Mouse (Mus musculus): ENCODE results near the gene Tmem30a. TPM values are rescaled to one million over a fixed set of nuclear protein-coding genes. Genes with fewer than 3 reads are reported as not detected.

Tmem30a gene
- polyA plus RNA-seq, 1 experiment from 2014 or later: 110 TPM

DNA sequence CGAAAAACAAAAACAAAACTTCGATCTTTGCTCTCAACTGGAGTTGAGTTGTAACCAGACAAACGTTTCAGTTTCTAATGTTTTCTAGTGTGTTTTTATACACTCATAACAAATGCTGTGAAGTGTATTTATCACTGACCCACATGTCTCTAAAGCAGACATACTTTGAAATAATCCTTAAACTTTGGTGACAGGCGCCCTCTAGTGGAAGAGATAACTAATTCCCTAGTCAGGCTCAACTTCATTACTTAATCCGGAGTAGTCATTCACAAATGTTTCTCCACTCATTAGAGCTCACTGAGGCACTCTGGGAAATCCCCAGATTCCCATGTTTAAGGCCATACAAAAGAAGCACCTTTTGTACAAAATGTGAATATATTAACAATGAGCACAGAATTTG, 70.2 kb downstream of the Tmem30a start:
- WGBS: 36% methylated on average over 5 of the region's 5 CpGs
- no peak overlapping the region for H3K9ac ChIP-seq (replicated peaks)
- no peak overlapping the region for H3K4me3 ChIP-seq
- no peak for ATAC-seq (replicated peaks)
- H3K9me3 ChIP-seq: no peaks in the 10 kb centered on the region
- no peaks in the 10 kb centered on the region for H3K36me3 ChIP-seq
- H3K4me1 ChIP-seq: peaks cover 19% of the 10 kb centered on the region
- H3K27me3 ChIP-seq: peaks cover 24% of the 10 kb centered on the region
- H3K27ac ChIP-seq (replicated peaks): no peak overlapping the region
- H3K4me2 ChIP-seq (replicated peaks): no peak overlapping the region

DNA sequence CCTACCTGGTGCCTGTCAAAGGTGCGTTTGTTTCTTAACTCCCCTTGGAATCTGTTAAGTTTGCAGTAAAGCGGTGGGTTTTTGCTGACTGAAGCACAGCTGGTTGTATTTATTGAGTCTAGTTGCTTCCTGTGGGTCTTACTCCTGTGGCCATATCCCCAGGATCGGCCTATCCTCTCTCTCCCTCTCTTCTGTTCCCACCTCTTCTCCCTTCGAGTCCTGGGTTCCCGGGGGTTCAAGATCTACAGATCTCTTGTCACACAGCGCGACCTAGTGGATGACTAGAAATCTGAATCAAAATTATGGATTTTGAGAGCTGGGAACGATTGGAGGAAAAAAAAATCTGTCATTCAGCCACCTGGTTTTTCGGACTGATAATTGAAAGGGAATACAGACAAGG, 72.3 kb downstream of the Tmem30a start:
- ATAC-seq (replicated peaks): no peak
- Histone ChIP-seq H3K36me3 (no peaks in the 10 kb centered on the region), H3K9ac (replicated peaks) (no peak overlapping the region), H3K4me3 (no peak overlapping the region), H3K27me3 (peaks cover 31% of the 10 kb centered on the region), H3K4me2 (replicated peaks) (0 out of 2 replicates have a peak overlapping the region, but pooled peaks have one; percentile 9), H3K4me1 (peaks cover 35% of the 10 kb centered on the region), H3K27ac (replicated peaks) (no peak overlapping the region), H3K9me3 (no peaks in the 10 kb centered on the region)
- 8% methylated on average over 9 of the region's 9 CpGs for WGBS

DNA sequence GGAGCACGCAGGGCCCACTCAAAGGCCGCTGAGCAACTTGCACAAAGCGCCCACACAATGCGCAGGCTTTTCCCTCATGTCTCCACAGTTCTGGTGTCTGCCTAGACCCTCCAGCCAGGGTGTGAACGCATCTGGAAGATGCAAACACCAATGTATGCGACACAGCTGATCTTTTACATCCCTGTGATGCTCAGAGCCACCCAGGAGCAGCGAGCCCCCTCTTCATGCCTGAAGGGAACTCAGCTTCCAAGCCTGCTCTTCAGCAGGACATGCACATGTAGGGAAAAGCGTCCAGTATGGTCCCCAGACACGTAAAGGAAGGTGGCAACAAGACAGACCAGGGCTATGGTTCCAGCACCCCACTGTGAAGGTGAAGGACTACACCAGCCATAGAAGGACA, 73.2 kb downstream of the Tmem30a start:
- Histone ChIP-seq H3K36me3 (no peaks in the 10 kb centered on the region), H3K9me3 (no peaks in the 10 kb centered on the region), H3K4me2 (replicated peaks) (peak overlapping the region; percentile 95; the same call in 1 of the 2 replicates), H3K27me3 (peaks cover 31% of the 10 kb centered on the region), H3K27ac (replicated peaks) (no peak overlapping the region), H3K4me1 (peaks cover 37% of the 10 kb centered on the region), H3K9ac (replicated peaks) (no peak overlapping the region), H3K4me3 (no peak overlapping the region)
- ATAC-seq (replicated peaks): no peak
- 37% methylated on average over 9 of the region's 9 CpGs for WGBS

DNA sequence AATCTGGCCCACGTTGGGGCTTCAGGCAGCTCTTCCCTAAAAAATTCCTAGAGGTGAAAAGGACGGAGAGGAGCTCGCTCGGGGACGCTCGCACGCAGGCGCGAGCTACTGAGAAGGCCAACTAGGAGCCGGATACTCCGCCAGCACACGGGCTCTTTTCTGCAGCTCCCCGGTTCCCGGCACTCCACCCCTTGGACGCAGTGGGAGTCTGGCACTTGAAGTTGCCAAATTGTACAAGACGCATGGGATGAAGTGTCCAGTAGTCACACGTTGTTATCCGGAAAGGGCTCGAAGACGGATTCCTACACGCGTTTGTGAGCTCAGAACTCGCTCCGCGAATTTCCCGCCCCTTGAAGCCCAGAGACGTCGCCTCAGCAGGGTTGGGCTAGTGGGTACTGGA, 73.9 kb downstream of the Tmem30a start:
- H3K27me3 ChIP-seq: peaks cover 31% of the 10 kb centered on the region

More for the DNA sequence above, 73.9 kb downstream of the Tmem30a start:
- ATAC-seq (replicated peaks): no peak
- peak overlapping the region; percentile 95 for H3K4me2 ChIP-seq (replicated peaks)
- peak overlapping the region; percentile 10; the same call in 1 of the 2 replicates for H3K9ac ChIP-seq (replicated peaks)
- H3K4me1 ChIP-seq: peaks cover 44% of the 10 kb centered on the region
- no peaks in the 10 kb centered on the region for H3K9me3 ChIP-seq
- no peaks in the 10 kb centered on the region for H3K36me3 ChIP-seq
- 1% methylated on average over 28 of the region's 28 CpGs for WGBS
- no peak overlapping the region for H3K27ac ChIP-seq (replicated peaks)
- peak overlapping the region; percentile 44 for H3K4me3 ChIP-seq

Other genes with a start within 250 kb of the Tmem30a start
- 6.1 and 6.4 TPM in 2 replicates for gene Col12a1, start 74.7 kb downstream of the Tmem30a start, polyA plus RNA-seq (2015; fragmentation: Nextera tagmentation; extraction: Ambion mirVana)
- gene Cox7a2, start 33.6 kb downstream of the Tmem30a start, polyA plus RNA-seq (2015; fragmentation: Nextera tagmentation; extraction: Ambion mirVana): 735 and 754 TPM in 2 replicates
- 3.1 and 3.2 TPM in 2 replicates for gene Filip1, start 219.3 kb upstream of the Tmem30a start, polyA plus RNA-seq (2015; fragmentation: Nextera tagmentation; extraction: Ambion mirVana)

All from forebrain, embryonic 15.5 days (tissue).